Mouse (Mus musculus) intestine, embryonic 15.5 days (tissue): ENCODE measurements at regions not wholly inside any gene's neighbourhood (a gene's known extent, or its start where the extent isn't known, plus 50 kb on each side); places are given as distances from the start of the nearest gene placed in this dataset.

Source experiments
- ATAC-seq: fragments of 200-750 bp; cut with Nextera tagmentation; 2 replicates; pipeline ENCODE4 v1.8.0; 2017; ENCODE audit warnings: moderate TSS enrichment, moderate library complexity
- H3K27ac ChIP-seq: fragments of 300-500 bp; sonication (generic); 2 replicates; pipeline ENCODE4 v1.5.1; 2015; ENCODE audit warnings: mild to moderate bottlenecking, inconsistent platforms
- H3K27me3 ChIP-seq: fragments of 300-500 bp; sonication (generic); replicated peaks from 2 replicates; pipeline ENCODE4 v1.6.1; 2015; ENCODE audit warnings: inconsistent platforms
- H3K36me3 ChIP-seq: fragments of 300-500 bp; sonication (generic); 2 replicates; pipeline ENCODE4 v1.6.1; 2015; ENCODE audit warnings: inconsistent platforms
- H3K4me1 ChIP-seq: fragments of 300-500 bp; sonication (generic); replicated peaks from 2 replicates; pipeline ENCODE4 v1.6.1; 2015; ENCODE audit warnings: inconsistent platforms
- H3K4me2 ChIP-seq: fragments of 300-500 bp; sonication (generic); replicated peaks from 2 replicates; pipeline ENCODE4 v1.6.1; 2015; ENCODE audit warnings: mild to moderate bottlenecking, inconsistent platforms
- H3K4me3 ChIP-seq: fragments of 300-500 bp; sonication (generic); replicated peaks from 2 replicates; pipeline ENCODE4 v1.5.1; 2015; ENCODE audit warnings: inconsistent platforms
- H3K9ac ChIP-seq: fragments of 300-500 bp; sonication (generic); 2 replicates; pipeline ENCODE4 v1.6.1; 2015; ENCODE audit warnings: inconsistent platforms
- H3K9me3 ChIP-seq: fragments of 300-500 bp; sonication (generic); 2 replicates; pipeline ENCODE4 v1.6.1; 2016; ENCODE audit warnings: inconsistent platforms
- WGBS: fragments of 180-500 bp; shearing (Covaris S2); methylation state at CpG from one replicate; pipeline ENCODE4 v1.1.7; 2015; 5-methylcytosine and 5-hydroxymethylcytosine counted together

GRCm38 (mm10) chr6:99845508-99845846 is 119.3 kb upstream of the Prok2 start:
- H3K9ac ChIP-seq: no peak overlapping the region
- no peaks in the 10 kb centered on the region for H3K36me3 ChIP-seq
- 58% methylated on average over 4 of the region's 4 CpGs for WGBS
- H3K27me3 ChIP-seq: no peaks in the 10 kb centered on the region
- no peak for ATAC-seq
- no peak overlapping the region for H3K27ac ChIP-seq
- H3K4me2 ChIP-seq: no peak overlapping the region
- no peaks in the 10 kb centered on the region; the same call in 1 of the 2 replicates for H3K4me1 ChIP-seq
- no peak overlapping the region for H3K4me3 ChIP-seq
- H3K9me3 ChIP-seq: no peaks in the 10 kb centered on the region

GRCm38 (mm10) chr6:99844775-99845507 is 118.7 kb upstream of the Prok2 start:
- no peak overlapping the region for H3K27ac ChIP-seq
- no peak overlapping the region for H3K4me3 ChIP-seq
- H3K27me3 ChIP-seq: no peaks in the 10 kb centered on the region
- no peaks in the 10 kb centered on the region for H3K9me3 ChIP-seq
- no peak overlapping the region for H3K4me2 ChIP-seq
- H3K9ac ChIP-seq: no peak overlapping the region
- WGBS: 34% methylated on average over 4 of the region's 4 CpGs
- no peak for ATAC-seq
- no peaks in the 10 kb centered on the region for H3K36me3 ChIP-seq
- no peaks in the 10 kb centered on the region; the same call in 1 of the 2 replicates for H3K4me1 ChIP-seq

- Histone ChIP-seq H3K27me3 (no peaks in the 10 kb centered on the region), H3K4me1 (no peaks in the 10 kb centered on the region; the same call in 1 of the 2 replicates), H3K4me3 (no peak overlapping the region), H3K27ac (no peak overlapping the region), H3K9ac (no peak overlapping the region), H3K4me2 (no peak overlapping the region), H3K36me3 (no peaks in the 10 kb centered on the region), H3K9me3 (no peaks in the 10 kb centered on the region)
- WGBS: 53% methylated on average over 3 of the region's 3 CpGs
- ATAC-seq: no peak
Observed at GRCm38 (mm10) chr6:99843507-99843906, 117.3 kb upstream of the Prok2 start.

- no peak overlapping the region for H3K4me2 ChIP-seq
- H3K4me3 ChIP-seq: no peak overlapping the region
- H3K9me3 ChIP-seq: no peaks in the 10 kb centered on the region
- H3K27me3 ChIP-seq: no peaks in the 10 kb centered on the region
- H3K4me1 ChIP-seq: no peaks in the 10 kb centered on the region; the same call in 1 of the 2 replicates
- H3K9ac ChIP-seq: no peak overlapping the region
- no peak for ATAC-seq
- no peak overlapping the region for H3K27ac ChIP-seq
- H3K36me3 ChIP-seq: no peaks in the 10 kb centered on the region
Observed at GRCm38 (mm10) chr6:99842723-99843122, 116.5 kb upstream of the Prok2 start.

- no peaks in the 10 kb centered on the region for H3K9me3 ChIP-seq
- no peak overlapping the region for H3K9ac ChIP-seq
- H3K4me2 ChIP-seq: no peak overlapping the region
- no peaks in the 10 kb centered on the region; the same call in 1 of the 2 replicates for H3K4me1 ChIP-seq
- H3K27ac ChIP-seq: no peak overlapping the region
- H3K27me3 ChIP-seq: no peaks in the 10 kb centered on the region
- H3K4me3 ChIP-seq: no peak overlapping the region
- WGBS: 87% methylated on average over 6 of the region's 6 CpGs
- H3K36me3 ChIP-seq: no peaks in the 10 kb centered on the region
- no peak for ATAC-seq
Observed at GRCm38 (mm10) chr6:99840823-99841222, 114.6 kb upstream of the Prok2 start.

GRCm38 (mm10) chr6:99833323-99833722 is 107.1 kb upstream of the Prok2 start:
- peak; percentile 77 for ATAC-seq
- WGBS: 33% methylated on average over 3 of the region's 3 CpGs

GRCm38 (mm10) chr6:99827625-99828024 is 101.4 kb upstream of the Prok2 start:
- H3K27me3 ChIP-seq: no peaks in the 10 kb centered on the region
- H3K36me3 ChIP-seq: no peaks in the 10 kb centered on the region
- no peak overlapping the region for H3K4me2 ChIP-seq
- no peak for ATAC-seq
- no peak overlapping the region for H3K4me3 ChIP-seq
- H3K9ac ChIP-seq: no peak overlapping the region
- H3K27ac ChIP-seq: no peak overlapping the region
- WGBS: 87% methylated on average over 5 of the region's 5 CpGs
- no peaks in the 10 kb centered on the region for H3K9me3 ChIP-seq
- 0 out of 2 replicates have a peak, but pooled peaks cover 2% of the 10 kb centered on the region for H3K4me1 ChIP-seq

More at GRCm38 (mm10) chr6:99833323-99833722, 107.1 kb upstream of the Prok2 start:
- Histone ChIP-seq H3K4me3 (no peak overlapping the region), H3K27ac (no peak overlapping the region), H3K36me3 (no peaks in the 10 kb centered on the region), H3K9me3 (no peaks in the 10 kb centered on the region), H3K4me1 (0 out of 2 replicates have a peak, but pooled peaks cover 6% of the 10 kb centered on the region), H3K27me3 (no peaks in the 10 kb centered on the region), H3K9ac (no peak overlapping the region), H3K4me2 (no peak overlapping the region)

GRCm38 (mm10) chr6:99824808-99825207 is 98.6 kb upstream of the Prok2 start:
- Histone ChIP-seq H3K4me1 (0 out of 2 replicates have a peak, but pooled peaks cover 2% of the 10 kb centered on the region), H3K9me3 (no peaks in the 10 kb centered on the region), H3K27ac (no peak overlapping the region), H3K27me3 (no peaks in the 10 kb centered on the region), H3K36me3 (no peaks in the 10 kb centered on the region), H3K4me3 (no peak overlapping the region), H3K9ac (no peak overlapping the region), H3K4me2 (no peak overlapping the region)
- no peak for ATAC-seq
- WGBS: 48% methylated on average over 6 of the region's 6 CpGs

- no peak overlapping the region for H3K4me2 ChIP-seq
- no peak overlapping the region for H3K4me3 ChIP-seq
- H3K27me3 ChIP-seq: no peaks in the 10 kb centered on the region
- no peaks in the 10 kb centered on the region for H3K9me3 ChIP-seq
- no peak overlapping the region for H3K9ac ChIP-seq
- ATAC-seq: no peak
- 88% methylated on average over 2 of the region's 2 CpGs for WGBS
- H3K36me3 ChIP-seq: no peaks in the 10 kb centered on the region
- no peak overlapping the region for H3K27ac ChIP-seq
- H3K4me1 ChIP-seq: peaks cover 2% of the 10 kb centered on the region; the same call in 1 of the 2 replicates
Observed at GRCm38 (mm10) chr6:99822471-99822870, 96.3 kb upstream of the Prok2 start.

- ATAC-seq: no peak
- H3K4me1 ChIP-seq: no peaks in the 10 kb centered on the region; the same call in 1 of the 2 replicates
- WGBS: 42% methylated on average over 8 of the region's 8 CpGs
Observed at GRCm38 (mm10) chr6:99819255-99819929, 93.2 kb upstream of the Prok2 start.

GRCm38 (mm10) chr6:99818486-99818885 is 92.3 kb upstream of the Prok2 start:
- 88% methylated on average over 6 of the region's 6 CpGs for WGBS
- Histone ChIP-seq H3K4me1 (no peaks in the 10 kb centered on the region; the same call in 1 of the 2 replicates), H3K27ac (no peak overlapping the region), H3K27me3 (no peaks in the 10 kb centered on the region), H3K4me3 (no peak overlapping the region), H3K4me2 (no peak overlapping the region), H3K9me3 (no peaks in the 10 kb centered on the region), H3K36me3 (no peaks in the 10 kb centered on the region), H3K9ac (no peak overlapping the region)
- ATAC-seq: no peak

More at GRCm38 (mm10) chr6:99819255-99819929, 93.2 kb upstream of the Prok2 start:
- H3K4me3 ChIP-seq: no peak overlapping the region
- H3K36me3 ChIP-seq: no peaks in the 10 kb centered on the region
- no peak overlapping the region for H3K4me2 ChIP-seq
- no peaks in the 10 kb centered on the region for H3K9me3 ChIP-seq
- H3K9ac ChIP-seq: no peak overlapping the region
- H3K27me3 ChIP-seq: no peaks in the 10 kb centered on the region
- no peak overlapping the region for H3K27ac ChIP-seq

- Histone ChIP-seq H3K9me3 (no peaks in the 10 kb centered on the region), H3K27ac (no peak overlapping the region), H3K4me3 (no peak overlapping the region), H3K36me3 (no peaks in the 10 kb centered on the region), H3K4me1 (no peaks in the 10 kb centered on the region; the same call in 1 of the 2 replicates), H3K9ac (no peak overlapping the region), H3K27me3 (no peaks in the 10 kb centered on the region), H3K4me2 (no peak overlapping the region)
- 81% methylated on average over 1 of the region's 1 CpGs for WGBS
- no peak for ATAC-seq
Observed at GRCm38 (mm10) chr6:99817245-99817644, 91.1 kb upstream of the Prok2 start.
